Mouse (Mus musculus) myocyte (in vitro differentiated cells): ENCODE measurements around the gene Vkorc1. TPM values are rescaled to one million over a fixed set of nuclear protein-coding genes. Genes with fewer than 3 reads are reported as not detected.

Experiments
- H3K27me3 ChIP-seq: one replicate; pipeline ENCODE4 v1.6.1; 2011; ENCODE audit not compliant: control insufficient read depth, insufficient read depth, insufficient read length
- H3K36me3 ChIP-seq: one replicate; pipeline ENCODE4 v1.6.1; 2011; ENCODE audit not compliant: control insufficient read depth, insufficient read depth
- H3K4me2 ChIP-seq: one replicate; pipeline ENCODE4 v1.6.1; 2011; ENCODE audit warnings: low read depth, control low read depth
- H3K4me3 ChIP-seq: one replicate; pipeline ENCODE4 v1.5.1; 2011; ENCODE audit warnings: mild to moderate bottlenecking, control low read depth, moderate library complexity
- H3K79me2 ChIP-seq: one replicate; pipeline ENCODE4 v1.6.1; 2011; ENCODE audit not compliant: control insufficient read depth, insufficient read depth
- H3ac ChIP-seq: one replicate; pipeline ENCODE4 v1.6.1; 2011; ENCODE audit not compliant: control insufficient read depth, insufficient read length
- CEBPB ChIP-seq: IDR thresholded peaks from 2 replicates; pipeline ENCODE4 v1.6.1; 2011; ENCODE audit warnings: mild to moderate bottlenecking, moderate library complexity; ENCODE audit not compliant: poor library complexity, insufficient read depth, severe bottlenecking
- E2F4 ChIP-seq: IDR thresholded peaks from one replicate; pipeline ENCODE4 v1.6.1; 2011; ENCODE audit warnings: mild to moderate bottlenecking, control low read depth, moderate library complexity; ENCODE audit not compliant: insufficient read depth
- MAX ChIP-seq: IDR thresholded peaks from one replicate; pipeline ENCODE4 v1.6.1; 2011; ENCODE audit warnings: low read depth, mild to moderate bottlenecking, control low read depth
- MYOD1 ChIP-seq, 3 experiments: IDR thresholded peaks; one replicate each; pipeline ENCODE4 v1.6.1; 2011; ENCODE audit warnings: control low read depth in 2 of 3, low read depth in 2 of 3, mild to moderate bottlenecking in 2 of 3, moderate library complexity in 1 of 3; ENCODE audit not compliant: insufficient read length in 2 of 3, control insufficient read depth in 1 of 3
- MYOG ChIP-seq, 3 experiments: IDR thresholded peaks; one replicate each; pipeline ENCODE4 v1.6.1; 2011; ENCODE audit warnings: control low read depth in 2 of 3, low read depth in 2 of 3, mild to moderate bottlenecking in 2 of 3; ENCODE audit not compliant: insufficient read length in 2 of 3, control insufficient read depth in 1 of 3, insufficient read depth in 1 of 3
- POLR2A ChIP-seq: IDR thresholded peaks from one replicate; pipeline ENCODE4 v1.6.1; 2011; ENCODE audit warnings: low read depth, mild to moderate bottlenecking, control low read depth, moderate library complexity; ENCODE audit not compliant: insufficient read length
- POLR2AphosphoS2 ChIP-seq: IDR thresholded peaks from one replicate; pipeline ENCODE4 v1.6.1; 2011; ENCODE audit warnings: low read depth, control low read depth; ENCODE audit not compliant: insufficient read length
- REST ChIP-seq: IDR thresholded peaks from one replicate; pipeline ENCODE4 v1.6.1; 2011; ENCODE audit warnings: mild to moderate bottlenecking, control low read depth, moderate library complexity; ENCODE audit not compliant: insufficient read depth, insufficient read length
- SRF ChIP-seq: IDR thresholded peaks from one replicate; pipeline ENCODE4 v1.6.1; 2011; ENCODE audit warnings: low read depth; ENCODE audit not compliant: control insufficient read depth, insufficient read length
- TCF12 ChIP-seq: IDR thresholded peaks from one replicate; pipeline ENCODE4 v1.6.1; 2011; ENCODE audit warnings: mild to moderate bottlenecking, control low read depth; ENCODE audit not compliant: poor library complexity, insufficient read depth, severe bottlenecking
- TCF3 ChIP-seq: IDR thresholded peaks from one replicate; pipeline ENCODE4 v1.6.1; 2011; ENCODE audit warnings: low read depth, control low read depth; ENCODE audit not compliant: insufficient read length
- USF1 ChIP-seq: IDR thresholded peaks from one replicate; pipeline ENCODE4 v1.6.1; 2011; ENCODE audit warnings: low read depth, mild to moderate bottlenecking, control low read depth, moderate library complexity
- polyA plus RNA-seq: library from polyadenylated mRNA; unstranded; fragments of >200 nt; fragmentation: generic; extraction: Trizol; gene quantifications from one replicate; pipeline ENCODE4 v1.2.1, GENCODE M21; 2012; ENCODE audit warnings: missing spikeins

Gene Vkorc1
- polyA plus RNA-seq, 1 experiment: 65.9 TPM

- H3K4me2 ChIP-seq: no peak overlapping the region
- no peak overlapping the region for H3ac ChIP-seq
- TF ChIP-seq REST: no peak
- no peak for TF ChIP-seq TCF12
- no peak for TF ChIP-seq E2F4
- TF ChIP-seq CEBPB: no peak
- TF ChIP-seq POLR2AphosphoS2: no peak
- no peak for TF ChIP-seq USF1
- TF ChIP-seq TCF3: no peak
- no peak for TF ChIP-seq MYOG (IDR thresholded peaks at IDR 0.05; ENCODE audit: control insufficient read depth in 1 of 3, insufficient read depth in 1 of 3, insufficient read length in 2 of 3, low read depth in 2 of 3)
- no peak for TF ChIP-seq MYOD1 (IDR thresholded peaks at IDR 0.05; ENCODE audit: control insufficient read depth in 1 of 3, insufficient read length in 2 of 3, low read depth in 2 of 3)
- TF ChIP-seq SRF: no peak
- TF ChIP-seq POLR2A: no peak
- H3K79me2 ChIP-seq: no peaks in the 10 kb centered on the region
- H3K27me3 ChIP-seq: no peaks in the 10 kb centered on the region
- no peak overlapping the region for H3K4me3 ChIP-seq
- H3K36me3 ChIP-seq: peaks cover 12% of the 10 kb centered on the region
These were observed 26.1 kb upstream of the Vkorc1 start for GRCm38 (mm10) chr7:127921516-127921915.

GRCm38 (mm10) chr7:127919290-127919689 is 23.9 kb upstream of the Vkorc1 start:
- Histone ChIP-seq H3ac (no peak overlapping the region), H3K36me3 (peaks cover 24% of the 10 kb centered on the region), H3K79me2 (no peaks in the 10 kb centered on the region), H3K27me3 (no peaks in the 10 kb centered on the region), H3K4me2 (no peak overlapping the region), H3K4me3 (no peak overlapping the region)
- TF ChIP-seq TCF3 (no peak), USF1 (no peak), REST (no peak), E2F4 (no peak)

GRCm38 (mm10) chr7:127918203-127918602 is 22.8 kb upstream of the Vkorc1 start:
- TF ChIP-seq TCF12: no peak
- Histone ChIP-seq H3K27me3 (no peaks in the 10 kb centered on the region), H3K4me3 (no peak overlapping the region), H3K79me2 (peaks cover under 1% of the 10 kb centered on the region), H3ac (no peak overlapping the region), H3K36me3 (peaks cover 24% of the 10 kb centered on the region), H3K4me2 (no peak overlapping the region)

GRCm38 (mm10) chr7:127915293-127915692 is 19.9 kb upstream of the Vkorc1 start:
- TF ChIP-seq MYOG (IDR thresholded peaks at IDR 0.05; ENCODE audit: control insufficient read depth in 1 of 3, insufficient read depth in 1 of 3, insufficient read length in 2 of 3, low read depth in 2 of 3): no peak
- Histone ChIP-seq H3ac (no peak overlapping the region), H3K4me2 (no peak overlapping the region), H3K4me3 (no peak overlapping the region), H3K27me3 (no peaks in the 10 kb centered on the region), H3K79me2 (peaks cover 5% of the 10 kb centered on the region), H3K36me3 (peaks cover 20% of the 10 kb centered on the region)

- Histone ChIP-seq H3K79me2 (peaks cover 5% of the 10 kb centered on the region), H3K27me3 (no peaks in the 10 kb centered on the region), H3K36me3 (peaks cover 23% of the 10 kb centered on the region), H3K4me2 (peak overlapping the region; percentile 97), H3K4me3 (peak overlapping the region; percentile 47), H3ac (peak overlapping the region; percentile 43)
- TF ChIP-seq POLR2A (no peak), CEBPB (no peak), TCF3 (no peak), E2F4 (no peak), MAX (no peak)
These were observed 17.5 kb upstream of the Vkorc1 start for GRCm38 (mm10) chr7:127912938-127913337.

- TF ChIP-seq MYOD1 (IDR thresholded peaks at IDR 0.05; ENCODE audit: control insufficient read depth in 1 of 3, insufficient read length in 2 of 3, low read depth in 2 of 3) (peak; percentile 23 to 65 (median 54)), POLR2AphosphoS2 (peak; percentile 74), MYOG (IDR thresholded peaks at IDR 0.05; ENCODE audit: control insufficient read depth in 1 of 3, insufficient read depth in 1 of 3, insufficient read length in 2 of 3, low read depth in 2 of 3) (peak in 1 of 3 experiments; percentile 24), SRF (no peak), USF1 (no peak), REST (no peak), TCF12 (no peak), POLR2A (peak; percentile 57), TCF3 (no peak), E2F4 (no peak), MAX (no peak), CEBPB (no peak)
- peak within 1 kb of the TSS; percentile 97 for H3K4me2 ChIP-seq
- no peaks in the 10 kb centered on the region for H3K27me3 ChIP-seq
- H3K79me2 ChIP-seq: peaks cover 5% of the 10 kb centered on the region
- peak within 1 kb of the TSS; percentile 43 for H3ac ChIP-seq
- peaks cover 20% of the 10 kb centered on the region for H3K36me3 ChIP-seq
- peak within 1 kb of the TSS; percentile 47 for H3K4me3 ChIP-seq
These were observed 16.9 kb upstream of the Vkorc1 start, which contains the start of gene Kat8 for GRCm38 (mm10) chr7:127912190-127912871. TSS of gene Kat8 (plus strand) at chr7:127912516.
